In genomic region chr3:95402741-95403140, GRCm38 (mm10) we compare ENCODE assay signal across 46 mouse cellular contexts. TPM values are rescaled to one million over a fixed set of nuclear protein-coding genes. Genes with fewer than 3 reads are reported as not detected.
"Had no signal": no experiment of that assay in that cellular context is flagged by ENCODE, and none has a peak within 500 bp of the region (broad histone marks: within the 10 kb centered on the region; RNA-seq: fewer than 3 reads in every experiment).

4930558C23Rik (minus strand) TSS chr3:95402841.

- ATAC-seq: liver, embryonic 12.5 days; liver, postnatal 0 days; midbrain, embryonic 13.5 days; midbrain, embryonic 15.5 days; midbrain, embryonic 16.5 days had no signal

- H3K4me1 ChIP-seq: limb, embryonic 10.5 days; limb, embryonic 12.5 days; limb, embryonic 13.5 days; limb, embryonic 15.5 days; liver, embryonic 12.5 days; liver, embryonic 13.5 days; liver, embryonic 15.5 days; lung, embryonic 15.5 days; midbrain, embryonic 10.5 days; midbrain, embryonic 12.5 days; midbrain, embryonic 13.5 days; midbrain, embryonic 15.5 days had no signal

- H3K9ac ChIP-seq: limb, embryonic 12.5 days; limb, embryonic 13.5 days; limb, embryonic 15.5 days; liver, embryonic 12.5 days; liver, embryonic 13.5 days; liver, embryonic 14.5 days; liver, embryonic 15.5 days; liver, postnatal 0 days; lung, embryonic 14.5 days; lung, embryonic 15.5 days; midbrain, embryonic 12.5 days; midbrain, embryonic 13.5 days; midbrain, embryonic 15.5 days had no signal

- H3K27ac ChIP-seq: left cerebral cortex, adult 2 months; limb, embryonic 10.5 days; limb, embryonic 12.5 days; limb, embryonic 13.5 days; limb, embryonic 15.5 days; liver, embryonic 12.5 days; liver, embryonic 13.5 days; liver, embryonic 14.5 days; liver, embryonic 15.5 days; lung, embryonic 15.5 days; macrophage; midbrain, embryonic 10.5 days; midbrain, embryonic 12.5 days; midbrain, embryonic 13.5 days; midbrain, embryonic 15.5 days had no signal

- H3K4me2 ChIP-seq: limb, embryonic 12.5 days; limb, embryonic 13.5 days; limb, embryonic 15.5 days; liver, embryonic 11.5 days; liver, embryonic 12.5 days; liver, embryonic 13.5 days; liver, embryonic 15.5 days; lung, embryonic 14.5 days; lung, embryonic 15.5 days; midbrain, embryonic 11.5 days; midbrain, embryonic 12.5 days; midbrain, embryonic 13.5 days; midbrain, embryonic 15.5 days had no signal

- H3K36me3 ChIP-seq: limb, embryonic 10.5 days; limb, embryonic 12.5 days; limb, embryonic 13.5 days; limb, embryonic 15.5 days; liver, embryonic 12.5 days; liver, embryonic 13.5 days; liver, embryonic 15.5 days; lung, embryonic 15.5 days; midbrain, embryonic 10.5 days; midbrain, embryonic 12.5 days; midbrain, embryonic 13.5 days; midbrain, embryonic 15.5 days had no signal

- H3K9me3 ChIP-seq: limb, embryonic 10.5 days; limb, embryonic 12.5 days; limb, embryonic 13.5 days; limb, embryonic 15.5 days; liver, embryonic 12.5 days; liver, embryonic 13.5 days; liver, embryonic 15.5 days; lung, embryonic 15.5 days; midbrain, embryonic 10.5 days; midbrain, embryonic 12.5 days; midbrain, embryonic 13.5 days; midbrain, embryonic 15.5 days had no signal

- H3K4me3 ChIP-seq: left cerebral cortex, adult 2 months; limb, embryonic 10.5 days; limb, embryonic 12.5 days; limb, embryonic 13.5 days; limb, embryonic 15.5 days; liver, embryonic 12.5 days; liver, embryonic 13.5 days; liver, embryonic 15.5 days; lung, embryonic 15.5 days; megakaryocyte, embryonic 14.5 days; midbrain, embryonic 10.5 days; midbrain, embryonic 12.5 days; midbrain, embryonic 13.5 days; midbrain, embryonic 15.5 days; myocyte had no signal

- DNase-seq: left cerebral cortex, postnatal 4 days; liver; liver, embryonic 13.5 days; liver, postnatal 0 days; lung, adult 18-20 months; lung, adult 2 months; lung, embryonic 14.5 days; lung, postnatal 10 days; lung, postnatal 14 days; lung, postnatal 36 days; lung, postnatal 4 days; midbrain, embryonic 14.5 days had no signal

- H3K27me3 ChIP-seq: limb, embryonic 12.5 days; limb, embryonic 13.5 days; limb, embryonic 15.5 days; liver, embryonic 12.5 days; liver, embryonic 13.5 days; lung, embryonic 15.5 days; megakaryocyte, embryonic 14.5 days; midbrain, embryonic 12.5 days; midbrain, embryonic 13.5 days; midbrain, embryonic 15.5 days had no signal

RNA-seq across cellular contexts. Expression of gene 4930558C23Rik, which starts in this region (rescaled TPM):
- total RNA-seq: left cerebral cortex, adult 18-20 months; left cerebral cortex, adult 2 months; left cerebral cortex, adult 8-10 months; left cerebral cortex, postnatal 10 days; left cerebral cortex, postnatal 14 days; left cerebral cortex, postnatal 25 days; left cerebral cortex, postnatal 36 days; left cerebral cortex, postnatal 4 days; liver, adult 2 months; megakaryocyte progenitor cell, adult 5-6 weeks; megakaryocyte, adult 5-6 weeks; megakaryocyte-erythroid progenitor cell, adult 5-6 weeks; midbrain, postnatal 0 days; monocyte, adult 5-6 weeks had no signal
- polyA plus RNA-seq: limb, embryonic 10.5 days; limb, embryonic 11.5 days; limb, embryonic 12.5 days; limb, embryonic 15.5 days; liver, adult 2 months; liver, embryonic 11.5 days; liver, embryonic 12.5 days; liver, embryonic 13.5 days; liver, embryonic 14.5 days; liver, embryonic 15.5 days; liver, embryonic 16.5 days; liver, postnatal 0 days; lung, embryonic 14.5 days; lung, embryonic 15.5 days; lung, embryonic 16.5 days; macrophage; midbrain, embryonic 10.5 days; midbrain, embryonic 11.5 days; midbrain, embryonic 12.5 days; midbrain, embryonic 13.5 days; midbrain, embryonic 14.5 days; midbrain, embryonic 15.5 days; midbrain, embryonic 16.5 days; midbrain, postnatal 0 days; myocyte had no signal
